Mouse (Mus musculus) layer of hippocampus, adult 11-12 months (tissue): ENCODE data around the gene Agt.

Source experiments
- DNase-seq: peaks from one replicate; pipeline ENCODE4 v3.0.0; 2022; ENCODE audit warnings: low spot score

The Agt gene

GRCm38 (mm10) chr8:124507572-124508320 lies 61.8 kb downstream of the Agt start:
- DNase-seq: peak; percentile 73
